Comparison of ENCODE assay signal across 15 mouse cellular contexts in genomic region chr9:4209987-4210476, GRCm38 (mm10).
DNase-seq lines count a peak whose midpoint lies in the region; ATAC-seq and TF ChIP-seq lines count a peak whose summit lies in the region.
"Had no signal": no experiment of that assay in that cellular context is flagged by ENCODE, and none has a peak within 500 bp of the region (broad histone marks: within the 10 kb centered on the region; RNA-seq: fewer than 3 reads in every experiment).

No protein-coding gene starts in this region.

- TF ChIP-seq EP300 in heart, adult 2 months (IDR thresholded peaks at IDR 0.05; ENCODE audit: insufficient read depth, low read depth, low read length), result no peak

- no peaks in the 10 kb centered on the region for H3K9me3 ChIP-seq in lung, embryonic 14.5 days (ENCODE audit: low read depth, low read length)
- no peaks in the 10 kb centered on the region for H3K9me3 ChIP-seq in embryonic facial prominence, embryonic 11.5 days (replicated peaks; ENCODE audit: control insufficient read depth, low read length)
- H3K9me3 ChIP-seq: limb, embryonic 15.5 days; stomach, embryonic 15.5 days had no signal

- H3K4me2 ChIP-seq in lung, embryonic 14.5 days, result no peak overlapping the region
- no peak overlapping the region for H3K4me2 ChIP-seq in embryonic facial prominence, embryonic 11.5 days (ENCODE audit: low read depth, low read length)
- H3K4me2 ChIP-seq: limb, embryonic 15.5 days; stomach, embryonic 15.5 days had no signal

- no peaks in the 10 kb centered on the region for H3K79me2 ChIP-seq in heart, adult 2 months (replicated peaks; ENCODE audit: control insufficient read depth, insufficient read depth, low read length)

- no peaks in the 10 kb centered on the region for H3K4me1 ChIP-seq in heart, adult 2 months (ENCODE audit: control insufficient read depth, insufficient read depth, low read length)
- no peaks in the 10 kb centered on the region for H3K4me1 ChIP-seq in lung, embryonic 14.5 days (ENCODE audit: insufficient read depth)
- H3K4me1 ChIP-seq in lung, adult 2 months (ENCODE audit: control insufficient read depth, insufficient read depth, low read length), result no peaks in the 10 kb centered on the region
- no peaks in the 10 kb centered on the region for H3K4me1 ChIP-seq in embryonic facial prominence, embryonic 11.5 days (ENCODE audit: control insufficient read depth, insufficient read depth, low read length)
- H3K4me1 ChIP-seq: limb, embryonic 15.5 days; stomach, embryonic 15.5 days had no signal

- 0 out of 2 replicates have a peak, but pooled peaks have one; percentile 15 for TF ChIP-seq CTCF in heart, adult 2 months (IDR thresholded peaks at IDR 0.05)
- TF ChIP-seq CTCF in lung, embryonic 14.5 days (IDR thresholded peaks at IDR 0.05; ENCODE audit: low read depth), result 0 out of 2 replicates have a peak, but pooled peaks have one; percentile 8
- no peak for TF ChIP-seq CTCF in lung, adult 2 months (IDR thresholded peaks at IDR 0.05; ENCODE audit: insufficient read depth, low read length)

- H3K36me3 ChIP-seq in heart, adult 2 months (ENCODE audit: control insufficient read depth, insufficient read depth, low read length), result no peaks in the 10 kb centered on the region
- no peaks in the 10 kb centered on the region for H3K36me3 ChIP-seq in lung, embryonic 14.5 days (ENCODE audit: insufficient read depth)
- H3K36me3 ChIP-seq in embryonic facial prominence, embryonic 11.5 days (replicated peaks; ENCODE audit: control insufficient read depth, insufficient read depth, low read depth, low read length), result no peaks in the 10 kb centered on the region
- H3K36me3 ChIP-seq: limb, embryonic 15.5 days; stomach, embryonic 15.5 days had no signal

- no peak for TF ChIP-seq POLR2A in heart, adult 2 months (IDR thresholded peaks at IDR 0.05; ENCODE audit: insufficient read depth, low read depth, low read length)
- TF ChIP-seq POLR2A in lung, adult 2 months (IDR thresholded peaks at IDR 0.05; ENCODE audit: borderline replicate concordance, extremely low read depth, low read depth, low read length), result no peak

- H3K4me3 ChIP-seq in heart, adult 2 months, result no peak overlapping the region
- H3K4me3 ChIP-seq in lung, embryonic 14.5 days (ENCODE audit: low read depth, low read length), result no peak overlapping the region
- H3K4me3 ChIP-seq in lung, adult 2 months (replicated peaks; ENCODE audit: extremely low read depth, low read depth, low read length), result no peak overlapping the region
- no peak overlapping the region for H3K4me3 ChIP-seq in embryonic facial prominence, embryonic 11.5 days (ENCODE audit: low read depth, low read length)
- H3K4me3 ChIP-seq: erythroblast, embryonic 14.5 days; limb, embryonic 15.5 days; stomach, embryonic 15.5 days had no signal

- intact Hi-C loops in heart, adult 2 months (cut with DNase I), result no loop called here
- intact Hi-C loops in gastrocnemius, postnatal 14 days (cut with DNase I; ENCODE audit: low total_unique reads), result no loop called here

- no peak for ATAC-seq in lung, embryonic 14.5 days (ENCODE audit: insufficient read depth)
- ATAC-seq in embryonic facial prominence, embryonic 11.5 days (replicated peaks; ENCODE audit: insufficient number of reproducible peaks, low FRiP score, low TSS enrichment, low read depth), result no peak

- 95% methylated on average over 4 of the region's 4 CpGs for WGBS in heart, adult 2 months
- WGBS in lung, embryonic 14.5 days, result 91% methylated on average over 4 of the region's 4 CpGs
- WGBS in lung, adult 2 months, result 94% methylated on average over 4 of the region's 4 CpGs
- 68% methylated on average over 4 of the region's 4 CpGs for WGBS in embryonic facial prominence, embryonic 11.5 days

- H3K27ac ChIP-seq in heart, adult 2 months, result no peak overlapping the region
- H3K27ac ChIP-seq in lung, embryonic 14.5 days (ENCODE audit: low read depth), result no peak overlapping the region
- H3K27ac ChIP-seq in embryonic facial prominence, embryonic 11.5 days (replicated peaks; ENCODE audit: low read depth, low read length), result no peak overlapping the region
- H3K27ac ChIP-seq: limb, embryonic 15.5 days; stomach, embryonic 15.5 days had no signal

- no peak overlapping the region for H3K9ac ChIP-seq in heart, adult 2 months (ENCODE audit: low read depth, low read length)
- H3K9ac ChIP-seq in lung, embryonic 14.5 days, result no peak overlapping the region
- H3K9ac ChIP-seq in embryonic facial prominence, embryonic 11.5 days (replicated peaks; ENCODE audit: low read length), result no peak overlapping the region
- H3K9ac ChIP-seq: limb, embryonic 15.5 days; stomach, embryonic 15.5 days had no signal

- no peak for DNase-seq in heart, adult 2 months
- no peak for DNase-seq in heart, adult 11 months
- DNase-seq in lung, embryonic 14.5 days, result peak; percentile 16
- DNase-seq in lung, adult 2 months, result no peak
- DNase-seq in NIH3T3 (ENCODE audit: low read depth), result peak; percentile 44
- DNase-seq in embryonic facial prominence, embryonic 11.5 days (ENCODE audit: low spot score), result peak; percentile 32
- DNase-seq in urinary bladder, adult 18-20 months (ENCODE audit: low spot score in 2 of 2), result no peak
- DNase-seq in gastrocnemius, postnatal 14 days, result no peak
- DNase-seq: cerebellum, adult 11 months; gastrocnemius, postnatal 25 days; heart, postnatal 10 days; kidney, adult 11 months had no signal

- H3K27me3 ChIP-seq in heart, adult 2 months (ENCODE audit: control insufficient read depth, insufficient read depth, low read length), result no peaks in the 10 kb centered on the region
- no peaks in the 10 kb centered on the region for H3K27me3 ChIP-seq in lung, embryonic 14.5 days (ENCODE audit: insufficient read depth, low read length)
- H3K27me3 ChIP-seq in embryonic facial prominence, embryonic 11.5 days (ENCODE audit: control insufficient read depth, insufficient read depth, low read length), result no peaks in the 10 kb centered on the region
- H3K27me3 ChIP-seq: limb, embryonic 15.5 days; stomach, embryonic 15.5 days had no signal

Comparison
In these comparisons a context has a peak if more than half of its experiments do, and no peak if none do; other contexts are left out.
1. DNase-seq: peak in lung, embryonic 14.5 days (single experiment), NIH3T3 (single experiment) and embryonic facial prominence, embryonic 11.5 days (single experiment); none in heart, adult 2 months (0 of 2), heart, adult 11 months (single experiment), lung, adult 2 months (single experiment), urinary bladder, adult 18-20 months (0 of 2) and gastrocnemius, postnatal 14 days (single experiment).